ENCODE assay signal across 19 mouse cellular contexts in genomic region chr14:62347103-62347502, GRCm38 (mm10). TPM values are rescaled to one million over a fixed set of nuclear protein-coding genes. Genes with fewer than 3 reads are reported as not detected.
A peak's percentile ranks its signal among the peaks of the same experiment; 100 is the strongest.
DNase-seq lines count a peak whose midpoint lies in the region; ATAC-seq and TF ChIP-seq lines count a peak whose summit lies in the region.
"Had no signal": no experiment of that assay in that cellular context is flagged by ENCODE, and none has a peak within 500 bp of the region (broad histone marks: within the 10 kb centered on the region; RNA-seq: fewer than 3 reads in every experiment).

No protein-coding gene starts in this region.

- TF ChIP-seq EP300 in liver, postnatal 0 days (IDR thresholded peaks at IDR 0.05; ENCODE audit: low read depth) = no peak

- peaks cover 21% of the 10 kb centered on the region; the same call in 1 of the 2 replicates for H3K79me2 ChIP-seq in macrophage (ENCODE audit: inconsistent target)

- no peak for ATAC-seq in liver, postnatal 0 days
- no peak for ATAC-seq in liver, embryonic 12.5 days
- ATAC-seq in activated CD4-positive, CD25-positive, alpha-beta regulatory T cell, adult 4 months = peak; percentile 60
- ATAC-seq in frontal cortex, adult (ENCODE audit: low TSS enrichment) = no peak
- ATAC-seq: midbrain, embryonic 15.5 days had no signal

- H3K4me1 ChIP-seq in liver, postnatal 0 days (ENCODE audit: insufficient read depth) = peaks cover 9% of the 10 kb centered on the region; the same call in 1 of the 2 replicates
- H3K4me1 ChIP-seq in liver, embryonic 12.5 days = peaks cover 20% of the 10 kb centered on the region

- DNase-seq in heart, adult 18-20 months = peak; percentile 38 to 47
- no peak for DNase-seq in heart, postnatal 4 days
- no peak for DNase-seq in liver, postnatal 0 days
- no peak for DNase-seq in ovary, adult 18-20 months (ENCODE audit: low spot score)
- DNase-seq: adrenal gland, postnatal 10 days; cerebellum, adult 11 months; kidney, adult 18-20 months; lung, postnatal 14 days; right cerebral cortex, postnatal 14 days; thymus, postnatal 36 days had no signal

- peak overlapping the region; percentile 29 for H3K4me2 ChIP-seq in liver, postnatal 0 days (ENCODE audit: low read depth, low read length)
- no peak overlapping the region for H3K4me2 ChIP-seq in liver, embryonic 12.5 days
- H3K4me2 ChIP-seq: liver, embryonic 11.5 days; midbrain, embryonic 15.5 days had no signal

- TF ChIP-seq CTCF in liver, postnatal 0 days (IDR thresholded peaks at IDR 0.05; ENCODE audit: low read depth) = no peak

- 79% methylated on average over 7 of the region's 7 CpGs for WGBS in liver, postnatal 0 days (ENCODE audit: insufficient replicate concordance)
- 83% methylated on average over 7 of the region's 7 CpGs for WGBS in liver, embryonic 12.5 days (ENCODE audit: insufficient replicate concordance)
- 47% methylated on average over 7 of the region's 7 CpGs for WGBS in macrophage (ENCODE audit: missing documents)

- H3K27ac ChIP-seq in liver, postnatal 0 days (ENCODE audit: low read depth) = no peak overlapping the region
- H3K27ac ChIP-seq in liver, embryonic 12.5 days = no peak overlapping the region
- peak overlapping the region; percentile 10; the same call in 1 of the 2 replicates for H3K27ac ChIP-seq in macrophage
- H3K27ac ChIP-seq: midbrain, embryonic 15.5 days had no signal

- no peaks in the 10 kb centered on the region for H3K9me3 ChIP-seq in liver, postnatal 0 days (ENCODE audit: low read length)
- no peaks in the 10 kb centered on the region for H3K9me3 ChIP-seq in liver, embryonic 12.5 days (replicated peaks)
- H3K9me3 ChIP-seq: midbrain, embryonic 15.5 days had no signal

- H3K9ac ChIP-seq in liver, postnatal 0 days (replicated peaks) = no peak overlapping the region
- no peak overlapping the region for H3K9ac ChIP-seq in liver, embryonic 12.5 days
- H3K9ac ChIP-seq: midbrain, embryonic 15.5 days had no signal

- no peak overlapping the region for H3K4me3 ChIP-seq in liver, postnatal 0 days (ENCODE audit: low read depth, low read length)
- H3K4me3 ChIP-seq in liver, embryonic 12.5 days = no peak overlapping the region
- no peak overlapping the region; the same call in 1 of the 2 replicates for H3K4me3 ChIP-seq in macrophage (ENCODE audit: inconsistent target)
- H3K4me3 ChIP-seq: erythroblast, embryonic 14.5 days; midbrain, embryonic 15.5 days had no signal

- H3K27me3 ChIP-seq in liver, postnatal 0 days (ENCODE audit: insufficient read depth, low read length) = no peaks in the 10 kb centered on the region
- no peaks in the 10 kb centered on the region for H3K27me3 ChIP-seq in liver, embryonic 12.5 days (replicated peaks)
- H3K27me3 ChIP-seq: midbrain, embryonic 15.5 days had no signal

- peaks cover 10% of the 10 kb centered on the region for H3K36me3 ChIP-seq in liver, postnatal 0 days (replicated peaks; ENCODE audit: insufficient read depth, low read length)
- peaks cover 48% of the 10 kb centered on the region for H3K36me3 ChIP-seq in liver, embryonic 12.5 days
- 0 out of 2 replicates have a peak, but pooled peaks cover 7% of the 10 kb centered on the region for H3K36me3 ChIP-seq in macrophage (ENCODE audit: inconsistent target)
- H3K36me3 ChIP-seq: midbrain, embryonic 15.5 days had no signal

RNA-seq across cellular contexts. Expression of gene Dleu7, which starts 54.3 kb away (rescaled TPM):
- total RNA-seq in heart, adult 18-20 months (2021) = not detected
- total RNA-seq in heart, postnatal 4 days (2021) = under 1 TPM; 0.18 to 0.21 TPM
- 0.08 and 0.15 TPM in 2 replicates for polyA plus RNA-seq in liver, postnatal 0 days (2015; fragmentation: Nextera tagmentation; extraction: Ambion mirVana)
- 0.19 and 0.42 TPM in 2 replicates for polyA plus RNA-seq in liver, embryonic 12.5 days (2016; fragmentation: Nextera tagmentation; extraction: Ambion mirVana)
- polyA plus RNA-seq in activated CD4-positive, CD25-positive, alpha-beta regulatory T cell, adult 4 months (2017; shearing (Covaris generic)) = not detected
- not detected for total RNA-seq in macrophage (2018; cell fraction: chromatin; rRNA removed)
- total RNA-seq in macrophage (2018; cell fraction: cytosol; rRNA removed) = not detected
- total RNA-seq in macrophage (2018; cell fraction: nucleus; rRNA removed) = not detected
- not detected in 3 replicates for polyA plus RNA-seq in macrophage (2018)
- total RNA-seq: neutrophil, adult 5-6 weeks had no signal
- polyA plus RNA-seq: C2C12; erythroblast, embryonic 14.5 days had no signal

RNA-seq across cellular contexts. Expression of gene Rnaseh2b, which starts 54.7 kb away (rescaled TPM):
- total RNA-seq in heart, adult 18-20 months (2021) = 1 to 10 TPM; 7.4 to 9.4 TPM
- 10 to 100 TPM; 34.9 to 35.5 TPM for total RNA-seq in heart, postnatal 4 days (2021)
- 40.2 and 40.8 TPM in 2 replicates for polyA plus RNA-seq in liver, postnatal 0 days (2015; fragmentation: Nextera tagmentation; extraction: Ambion mirVana)
- polyA plus RNA-seq in liver, embryonic 12.5 days (2016; fragmentation: Nextera tagmentation; extraction: Ambion mirVana) = 73.6 and 74.7 TPM in 2 replicates
- 10 to 100 TPM; 39.6 to 52.2 TPM for polyA plus RNA-seq in activated CD4-positive, CD25-positive, alpha-beta regulatory T cell, adult 4 months (2017; shearing (Covaris generic))
- 10 to 100 TPM in 23 of 26 experiments, 1 to 10 TPM in 3; 7.2 to 37.6 (median 16.3) TPM for total RNA-seq in macrophage (2018; cell fraction: chromatin; rRNA removed)
- 10 to 100 TPM; 12.0 to 23.6 (median 18.2) TPM for total RNA-seq in macrophage (2018; cell fraction: cytosol; rRNA removed)
- total RNA-seq in macrophage (2018; cell fraction: nucleus; rRNA removed) = 10 to 100 TPM in 21 of 26 experiments, 1 to 10 TPM in 5; 8.0 to 21.3 (median 12.3) TPM
- 17.4 to 24.0 TPM (median 22.1 TPM) in 3 replicates for polyA plus RNA-seq in macrophage (2018)

Comparison
In these comparisons a context has a peak if more than half of its experiments do, and no peak if none do; other contexts are left out.
1. DNase-seq: peak in heart, adult 18-20 months (2 of 2); none in heart, postnatal 4 days (single experiment), liver, postnatal 0 days (single experiment) and ovary, adult 18-20 months (single experiment).